Mouse (Mus musculus) embryonic fibroblast, embryonic 13.5 days (primary cell): ENCODE data around the gene Nr2f1.

Experiments used
- CTCF ChIP-seq: IDR thresholded peaks from 2 replicates; pipeline ENCODE4 v1.5.1; 2011; ENCODE audit warnings: mild to moderate bottlenecking, control low read depth, low read length, moderate library complexity, borderline replicate concordance; ENCODE audit not compliant: insufficient read depth
- POLR2A ChIP-seq: IDR thresholded peaks from 2 replicates; pipeline ENCODE4 v1.6.1; 2011; ENCODE audit warnings: low read depth, mild to moderate bottlenecking, control low read depth, low read length, moderate library complexity

- TF ChIP-seq CTCF (no peak), POLR2A (no peak)
Measured at GRCm38 (mm10) chr13:78162149-78162548, 37.4 kb downstream of the Nr2f1 start.
